Mouse (Mus musculus): ENCODE data around the gene C5ar2.
A peak's percentile ranks its signal among the peaks of the same experiment; 100 is the strongest.
"Not testable (repeated sequence)": the region's sequence is repeated elsewhere in the genome, so short reads cannot be mapped to it uniquely, and the experiment has no call there.

Gene C5ar2

DNA sequence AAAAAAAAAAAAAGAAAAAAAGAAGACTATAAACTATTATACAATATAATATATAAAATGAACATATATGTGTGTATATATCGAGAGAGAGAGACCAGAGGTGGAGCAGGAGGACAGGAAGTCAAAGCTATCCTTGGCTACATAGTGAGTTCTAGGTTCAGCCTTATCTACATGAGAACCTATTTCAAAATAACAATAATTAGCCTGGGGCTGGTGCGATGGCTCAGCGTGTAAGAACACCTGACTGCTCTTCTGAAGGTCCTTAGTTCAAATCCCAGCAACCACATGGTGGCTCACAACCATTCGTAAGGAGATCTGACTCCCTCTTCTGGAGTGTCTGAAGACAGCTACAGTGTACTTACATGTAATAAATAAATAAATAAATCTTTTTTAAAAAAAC is 12.0 kb upstream of the C5ar2 start:
- DNase-seq, result not testable (repeated sequence)

DNA sequence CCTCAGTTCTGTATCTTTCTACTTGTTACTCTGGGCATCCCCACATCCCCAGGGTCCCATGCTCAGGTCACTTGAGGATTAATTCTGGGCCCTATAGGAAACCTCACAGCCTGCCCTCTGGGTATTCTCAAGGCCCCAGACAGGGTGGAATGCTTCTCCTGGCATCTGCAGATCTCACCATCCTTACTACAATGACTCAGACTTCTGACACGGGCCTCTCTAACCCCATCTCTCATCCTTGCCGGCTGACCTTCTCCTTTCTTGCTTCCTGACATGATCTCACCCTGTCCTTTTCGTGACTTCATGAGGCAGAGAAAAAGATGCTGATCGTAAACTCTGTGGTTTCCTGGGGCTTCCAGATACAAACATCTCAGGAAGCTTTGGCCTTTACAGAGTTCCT is 10.2 kb upstream of the C5ar2 start:
- no peak for DNase-seq

DNA sequence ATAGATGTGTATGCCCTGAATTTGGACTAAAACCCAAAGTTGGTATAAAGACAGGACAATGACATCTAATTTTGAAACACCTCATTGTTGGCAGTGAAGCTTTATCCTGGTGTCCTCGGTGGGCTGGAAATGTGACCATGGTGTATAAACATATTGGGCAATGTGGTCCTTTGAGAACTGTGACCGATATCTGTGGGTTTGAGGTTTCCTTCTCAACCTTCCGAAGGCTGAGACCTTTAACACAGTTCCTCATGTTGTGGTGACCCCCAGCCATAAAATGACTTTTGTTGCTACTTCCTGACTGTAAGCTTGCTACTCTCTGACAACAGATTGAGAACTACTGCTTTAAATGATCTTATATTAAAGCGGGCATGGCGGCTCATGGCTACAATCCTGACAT is 6.7 kb upstream of the C5ar2 start:
- DNase-seq, result no peak

DNA sequence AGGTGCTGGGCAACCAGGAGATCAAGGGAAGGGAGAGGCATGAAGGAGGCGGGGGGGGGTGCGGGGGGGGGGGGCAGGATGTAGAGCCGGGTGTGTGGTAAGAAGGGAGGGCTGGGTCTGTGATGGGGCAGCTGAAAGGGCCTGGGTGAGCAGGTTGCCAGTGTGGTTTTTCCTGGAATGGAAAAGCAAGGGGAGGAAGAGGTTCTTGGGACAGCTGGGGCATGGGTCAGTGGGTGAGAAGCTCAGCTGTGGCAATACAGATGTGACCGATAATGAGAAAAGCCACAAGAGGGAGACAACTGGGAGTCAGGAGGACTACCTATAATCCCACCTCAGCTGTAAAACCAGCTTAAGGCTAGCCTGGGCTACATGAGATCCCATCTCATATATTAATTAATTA is 2.0 kb upstream of the C5ar2 start:
- no peak for DNase-seq

DNA sequence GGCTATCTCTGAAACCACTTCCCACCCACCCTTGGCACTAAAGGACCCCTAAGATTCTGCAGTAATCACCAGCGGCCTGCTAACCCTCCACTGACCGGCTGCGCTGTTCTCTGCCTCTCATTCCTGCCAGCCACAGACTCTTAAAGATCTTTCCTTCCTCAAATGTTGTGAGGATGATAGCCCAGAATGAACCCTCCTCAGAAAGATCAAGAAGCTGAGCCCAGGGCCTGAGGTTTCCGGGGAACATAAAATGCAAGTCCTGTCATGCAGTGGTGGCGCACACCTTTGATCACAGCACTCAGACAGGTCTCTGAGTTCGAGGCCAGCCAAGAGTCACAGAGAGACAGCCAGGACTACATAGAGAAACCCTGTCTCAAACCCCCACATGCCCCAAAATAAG is 1.8 kb downstream of the C5ar2 start:
- DNase-seq, result no peak

DNA sequence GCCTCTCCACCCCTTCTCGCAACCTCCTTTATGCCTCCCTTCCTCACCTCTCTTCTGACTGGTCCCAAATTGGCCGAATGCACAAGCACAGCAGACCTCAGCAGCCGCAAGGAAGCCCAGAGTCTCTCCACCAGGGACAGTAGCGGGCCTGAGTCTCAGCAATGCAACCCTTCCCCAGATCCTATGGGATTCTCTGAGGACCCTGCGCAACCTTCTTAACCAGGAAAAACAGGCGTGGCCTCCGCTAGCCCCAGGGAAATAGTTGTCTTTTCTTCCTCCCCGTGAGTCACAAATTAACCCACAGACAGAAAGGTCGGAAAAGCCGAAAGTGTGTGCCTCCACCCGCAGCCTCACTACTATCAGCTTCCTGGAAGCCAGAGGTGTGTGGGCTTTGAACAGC is 2.2 kb downstream of the C5ar2 start:
- DNase-seq, result no peak

DNA sequence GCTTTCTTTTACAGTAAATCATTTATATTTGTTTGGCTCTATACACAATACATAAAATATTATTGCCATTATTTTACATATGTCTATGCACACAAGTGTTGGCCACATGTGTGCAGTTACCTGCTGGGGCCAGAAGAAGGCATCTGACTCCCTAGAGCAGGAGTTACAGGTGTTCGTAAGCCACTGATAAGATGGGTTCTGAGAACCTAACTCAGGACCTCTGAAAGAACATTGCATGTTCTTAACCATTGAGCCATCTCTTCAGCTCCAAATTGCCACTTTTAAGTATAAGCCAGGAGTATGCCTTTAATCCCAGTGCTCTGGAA is 3.0 kb downstream of the C5ar2 start:
- no peak for DNase-seq

DNA sequence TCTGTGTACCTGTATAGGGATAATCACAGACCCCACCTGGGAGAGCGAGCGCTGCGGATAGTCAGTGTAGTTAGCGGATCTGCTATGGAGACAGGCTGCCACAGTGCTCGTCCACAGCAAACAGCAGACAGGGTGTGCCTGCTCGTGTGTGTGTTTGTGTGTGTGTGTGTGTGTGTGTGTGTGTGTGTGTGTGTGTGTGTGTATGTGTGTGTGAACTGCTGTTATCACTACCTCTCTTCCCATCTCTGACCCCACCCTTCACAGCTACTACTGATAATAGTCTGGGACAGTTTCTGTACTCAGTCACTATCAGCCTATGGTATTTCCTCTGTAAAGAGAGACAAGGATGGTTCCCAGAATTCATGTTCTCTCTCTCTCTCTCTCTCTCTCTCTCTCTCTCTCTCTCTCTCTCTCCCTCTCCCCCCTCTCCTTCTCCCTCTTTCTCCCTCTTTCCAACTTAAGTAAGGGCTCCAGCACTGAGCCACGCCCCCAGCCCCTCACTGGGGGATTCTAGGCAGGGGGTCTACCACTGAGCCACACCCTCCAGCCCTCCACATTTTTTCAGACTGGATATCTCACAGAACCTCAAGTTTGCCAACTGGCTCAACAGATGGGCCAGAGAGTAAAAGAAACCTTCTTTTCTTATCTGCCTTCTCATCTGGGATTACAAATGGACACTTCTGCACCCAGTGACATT is 3.5 kb downstream of the C5ar2 start:
- DNase-seq, result no peak

DNA sequence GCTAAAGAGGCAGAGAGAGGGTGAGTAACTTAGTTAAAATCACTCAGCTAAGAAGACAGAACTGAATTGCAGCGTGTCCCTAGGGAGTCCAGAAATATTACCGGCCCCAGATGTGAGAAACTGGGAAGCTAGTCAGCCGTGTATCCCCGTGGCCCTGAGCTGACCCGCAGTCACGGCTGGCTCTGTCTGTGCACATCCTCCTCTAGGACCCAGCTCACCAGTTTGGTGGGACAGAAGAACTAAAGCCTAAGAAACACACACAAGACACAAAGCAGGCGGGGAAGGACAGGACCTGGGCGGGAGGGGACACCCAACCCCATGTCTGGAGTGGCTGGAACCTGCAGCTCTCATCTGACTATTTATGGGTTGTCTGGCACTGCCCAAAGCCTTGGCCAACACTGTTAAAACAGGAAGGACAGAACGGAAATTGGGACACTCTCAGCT is 4.4 kb downstream of the C5ar2 start:
- peak; percentile 54 for DNase-seq

DNA sequence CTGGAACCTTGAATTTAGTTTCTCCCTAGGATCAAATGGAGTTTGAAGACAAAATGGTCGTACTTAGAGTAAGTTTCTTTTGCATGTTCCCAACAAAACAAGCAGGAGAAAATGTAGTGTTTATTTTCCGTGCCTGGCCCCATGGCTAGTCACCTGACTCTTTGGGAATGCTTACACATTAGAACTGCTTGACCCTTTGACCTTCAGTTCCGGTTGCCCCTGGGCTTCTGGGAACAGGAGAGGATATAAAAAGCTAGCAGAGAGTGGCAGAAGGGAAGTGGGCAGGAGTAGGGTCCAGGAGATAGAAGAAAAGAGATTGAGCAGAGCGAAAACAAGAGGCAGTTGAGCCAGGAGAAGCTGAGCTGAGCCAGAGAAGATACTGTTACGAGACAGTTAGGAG is 14.1 kb downstream of the C5ar2 start:
- DNase-seq, result no peak

DNA sequence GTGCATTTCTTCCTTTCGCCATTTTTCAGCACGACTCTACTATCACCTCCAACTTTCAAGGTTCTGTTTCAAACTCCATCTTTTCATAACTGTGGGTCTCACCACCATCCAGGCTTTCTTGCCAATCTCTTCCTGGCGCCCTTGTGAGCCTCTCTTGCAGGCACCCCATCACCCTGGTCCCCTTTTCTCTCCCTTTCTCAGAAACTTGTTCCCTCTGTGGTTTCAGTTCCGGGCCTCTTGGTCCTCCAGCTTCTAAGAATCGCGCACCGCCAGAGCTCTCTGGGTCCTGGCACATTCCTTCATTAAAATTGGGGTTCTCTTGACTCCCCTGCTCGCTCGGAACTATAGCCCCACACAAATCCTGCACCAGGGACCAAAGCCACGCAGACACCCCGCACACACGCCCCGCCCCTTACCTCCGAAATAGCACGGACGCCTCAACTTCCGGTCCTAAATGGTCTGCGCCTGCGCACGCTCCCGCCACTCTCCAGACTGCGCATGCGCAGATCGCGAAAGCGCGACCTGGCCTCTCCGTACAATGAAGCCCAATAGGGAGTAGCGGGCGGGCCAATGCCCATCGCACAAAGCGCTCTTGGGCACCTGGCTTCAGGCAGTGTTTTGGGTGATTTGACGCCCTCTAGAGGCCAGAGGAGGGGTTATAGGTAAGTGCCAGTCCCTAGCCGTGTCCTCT is 22.2 kb downstream of the C5ar2 start, which contains the start of gene Dhx34:
Gene Dhx34, minus strand, starts transcription at position 456 of the 691 bp plus-strand sequence.
- peak; percentile 97 for DNase-seq

DNA sequence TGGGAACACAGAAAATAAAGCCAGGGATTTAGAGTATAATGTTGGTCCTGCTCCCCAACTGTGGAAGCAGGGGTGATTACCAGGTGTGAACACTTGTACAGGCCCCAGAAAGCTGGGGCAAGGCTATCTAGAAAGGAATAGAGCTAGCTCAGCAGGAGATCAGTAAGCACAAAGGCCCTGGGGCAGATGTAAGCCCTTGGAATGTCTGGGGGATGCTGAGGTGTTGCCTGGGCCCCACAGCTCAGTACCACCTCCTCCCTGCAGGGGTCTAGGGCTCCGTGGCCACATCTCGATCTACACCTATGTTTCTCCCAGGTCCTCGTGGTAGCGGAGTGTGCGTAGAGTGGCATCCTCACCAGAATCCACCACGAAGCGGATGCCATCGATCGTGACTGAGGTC is 30.0 kb downstream of the C5ar2 start:
- DNase-seq, result no peak

DNA sequence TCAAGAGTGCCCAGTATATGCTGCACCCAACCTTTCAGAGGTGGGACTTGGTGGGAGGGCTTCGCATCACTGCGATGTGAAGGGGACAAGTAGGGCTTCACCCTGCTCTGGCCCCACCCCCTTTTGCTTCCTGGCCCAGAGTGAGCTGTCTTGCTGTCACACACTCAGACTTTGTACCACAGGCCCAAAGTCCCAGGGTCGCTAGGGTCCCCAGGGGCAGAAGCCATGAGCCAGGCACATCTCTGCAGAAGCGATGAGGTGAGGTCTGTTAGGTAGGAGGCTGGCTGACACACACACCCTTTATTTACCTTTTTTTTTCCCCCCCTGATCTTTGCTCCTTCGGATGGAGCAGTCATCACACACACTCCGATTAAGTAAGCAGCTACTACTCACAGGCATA is 30.8 kb downstream of the C5ar2 start:
- DNase-seq, result no peak

DNA sequence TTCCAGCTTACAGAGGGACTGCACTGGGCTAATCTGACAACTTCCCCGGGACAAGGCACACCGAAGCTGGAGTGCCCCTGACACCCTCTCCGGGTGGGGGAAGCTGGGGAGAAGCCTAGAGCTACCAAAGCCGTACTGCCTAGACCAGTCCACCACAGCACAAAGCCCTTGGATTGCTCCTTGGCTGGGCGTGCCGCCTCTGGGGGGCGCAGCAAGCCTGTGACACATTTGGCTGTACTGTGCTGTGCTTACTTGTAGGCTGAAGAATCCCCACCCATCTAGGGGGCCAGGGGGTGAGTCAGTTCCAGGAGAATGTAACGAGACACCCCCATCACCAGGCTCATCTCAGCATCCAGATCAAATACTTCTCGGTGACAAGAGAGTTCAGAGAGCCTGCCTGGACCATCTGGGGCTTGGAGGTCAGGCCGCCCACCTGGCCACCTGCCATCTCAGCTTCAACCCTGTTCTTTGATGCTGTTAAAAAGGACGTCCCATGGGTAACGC is 33.0 kb downstream of the C5ar2 start:
- no peak for DNase-seq

DNA sequence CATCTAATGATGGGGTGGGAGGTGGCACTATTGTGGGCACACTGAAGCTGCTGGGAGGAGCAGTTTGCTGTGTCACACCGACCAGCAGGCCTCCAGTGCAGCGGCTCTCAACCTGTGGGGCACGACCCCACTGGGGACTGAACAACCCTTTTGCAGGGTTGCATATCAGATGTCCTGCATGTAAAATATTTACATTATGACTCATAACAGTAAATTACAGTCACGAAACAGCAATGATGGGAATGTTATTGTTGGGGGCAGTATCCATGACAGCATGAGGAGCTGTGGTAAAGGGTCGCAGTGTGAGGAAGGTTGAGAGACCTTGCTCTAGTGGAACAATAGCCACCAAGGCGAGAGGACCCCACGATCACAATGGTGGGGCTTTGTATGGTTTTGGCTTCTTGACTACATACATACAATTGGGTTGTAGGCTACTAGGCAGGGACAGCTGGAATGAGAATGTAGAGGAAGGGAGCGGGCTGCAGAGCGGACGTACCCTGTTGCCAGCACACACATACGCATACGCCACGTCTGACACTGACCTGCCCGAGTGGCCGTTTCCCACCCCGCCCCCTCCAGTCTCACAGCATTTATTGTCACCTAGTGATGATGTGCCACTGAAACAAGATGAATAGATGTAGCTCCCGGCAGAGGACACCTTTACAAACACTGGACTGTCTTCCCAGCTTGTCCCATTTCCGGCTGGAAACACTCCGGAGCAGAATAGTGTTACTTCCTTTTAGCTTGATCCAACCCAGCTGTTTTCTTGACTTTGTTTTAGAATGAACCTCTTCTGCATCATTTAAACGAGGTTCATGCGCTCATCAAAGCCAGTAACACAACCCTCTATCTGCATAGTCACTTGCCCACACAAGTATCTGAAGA is 34.9 kb downstream of the C5ar2 start:
- DNase-seq, result no peak

DNA sequence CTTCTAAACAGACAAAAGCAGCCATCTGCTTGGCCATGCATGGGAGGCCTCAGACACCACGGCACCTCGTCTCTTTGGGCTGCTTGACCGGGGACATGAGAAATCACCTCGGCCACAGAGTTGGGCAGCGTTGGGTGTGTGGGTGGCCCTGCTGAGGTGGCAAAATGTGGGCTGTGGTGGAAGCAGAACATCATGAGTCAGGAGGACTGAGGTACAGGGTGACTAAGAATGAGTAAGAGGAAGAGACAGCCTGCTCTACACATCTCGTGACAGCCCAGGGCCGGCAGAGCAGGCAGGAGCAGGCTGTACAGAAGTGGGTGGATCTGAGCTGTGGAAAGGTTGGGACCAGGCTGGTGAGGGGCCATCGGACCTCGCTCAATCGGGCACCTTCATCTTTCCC is 36.5 kb downstream of the C5ar2 start:
- no peak for DNase-seq

DNA sequence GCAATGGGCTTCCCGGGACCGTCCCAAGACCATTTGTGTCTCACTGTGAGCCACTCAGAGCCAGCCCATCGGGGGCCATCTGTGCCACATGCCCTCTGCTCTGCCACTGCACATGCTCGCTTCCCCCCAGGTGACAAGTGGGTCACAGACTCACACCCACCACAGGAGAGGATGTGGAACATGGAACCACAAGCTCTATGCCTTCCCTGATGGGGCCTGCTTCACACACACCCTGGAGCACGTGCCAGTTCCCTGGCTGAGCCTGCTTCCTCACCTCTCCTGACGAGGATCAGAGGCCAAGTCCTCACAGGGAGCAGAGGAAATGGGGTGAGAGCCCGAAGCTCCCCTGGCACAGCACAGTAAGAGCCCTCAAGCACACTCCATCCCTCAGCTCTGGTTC is 36.9 kb downstream of the C5ar2 start:
- no peak for DNase-seq

DNA sequence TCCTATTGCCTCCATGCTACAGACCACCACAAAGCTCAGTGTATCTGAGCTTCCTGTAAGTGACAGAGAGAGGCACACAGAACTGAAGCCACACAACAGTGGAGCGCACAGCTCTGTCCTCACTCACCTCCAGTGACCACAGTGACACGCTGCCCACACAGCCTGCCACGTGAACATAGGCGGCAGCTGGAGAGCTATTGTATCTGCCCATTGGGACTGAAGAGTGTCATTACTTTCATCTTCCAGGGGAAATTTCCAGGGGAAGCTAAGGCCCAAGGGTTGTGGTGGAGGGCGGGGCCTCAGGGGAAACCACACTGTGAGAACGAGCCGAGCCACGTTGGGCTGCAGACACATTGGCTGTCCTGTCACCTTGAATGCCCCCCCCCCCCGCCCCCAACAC is 39.2 kb downstream of the C5ar2 start:
- no peak for DNase-seq

DNA sequence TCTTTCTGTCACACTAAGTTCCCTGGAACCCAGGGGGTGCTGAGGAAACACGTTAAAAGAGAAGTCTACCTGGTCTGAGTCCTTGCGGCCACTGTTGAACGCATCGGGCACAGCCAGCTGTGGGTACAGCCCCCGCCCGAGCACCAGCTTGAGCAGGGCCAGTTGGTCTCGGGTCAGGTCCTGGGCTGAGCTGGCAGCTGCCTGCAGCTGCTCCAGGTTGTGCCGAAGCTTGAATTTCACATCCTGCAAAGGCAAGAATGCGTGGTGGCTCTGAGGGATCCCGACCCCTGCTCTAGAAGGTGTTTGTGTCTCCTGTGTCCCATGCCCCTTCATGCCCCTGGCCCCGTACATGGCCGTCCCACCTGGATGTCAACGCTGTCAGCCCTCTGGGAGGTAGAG is 40.5 kb downstream of the C5ar2 start:
- DNase-seq, result no peak

DNA sequence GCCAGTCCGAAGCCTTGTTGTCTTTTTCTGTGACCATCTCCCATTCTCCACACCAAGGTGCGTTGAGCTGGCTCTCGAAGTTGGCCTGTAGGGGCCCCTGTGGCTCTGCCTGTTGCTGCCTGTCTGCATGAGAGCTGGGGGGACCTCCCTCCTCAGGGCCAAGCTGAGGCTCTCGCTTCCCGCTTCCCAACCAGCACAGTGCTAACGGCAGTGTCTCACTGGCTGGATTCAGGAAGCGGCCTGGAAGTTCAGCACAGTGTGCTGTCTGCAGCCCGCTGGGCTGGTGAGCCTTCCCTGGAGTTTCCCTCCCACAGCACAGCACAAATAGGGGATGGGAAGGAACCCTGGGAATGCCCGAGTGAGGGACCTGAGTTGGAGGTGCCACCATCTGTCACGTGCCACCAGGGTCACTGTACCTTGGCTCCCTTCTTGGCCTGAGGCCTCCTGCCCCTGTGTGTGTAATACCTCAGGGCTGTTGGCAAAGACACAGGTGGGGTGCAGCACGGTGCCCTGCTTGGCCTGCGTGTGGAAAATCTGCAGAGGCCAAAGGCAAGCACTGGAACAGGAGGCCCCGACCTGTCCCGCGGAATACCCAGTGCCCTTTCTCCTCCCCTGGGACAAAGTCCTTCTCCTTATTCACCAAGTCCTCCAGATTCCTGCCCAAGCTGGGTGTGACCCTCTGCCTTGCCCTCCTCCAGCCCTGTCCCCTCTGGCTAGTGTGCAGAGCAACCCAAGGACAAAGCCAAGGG is 41.0 kb downstream of the C5ar2 start:
- DNase-seq, result no peak

DNA sequence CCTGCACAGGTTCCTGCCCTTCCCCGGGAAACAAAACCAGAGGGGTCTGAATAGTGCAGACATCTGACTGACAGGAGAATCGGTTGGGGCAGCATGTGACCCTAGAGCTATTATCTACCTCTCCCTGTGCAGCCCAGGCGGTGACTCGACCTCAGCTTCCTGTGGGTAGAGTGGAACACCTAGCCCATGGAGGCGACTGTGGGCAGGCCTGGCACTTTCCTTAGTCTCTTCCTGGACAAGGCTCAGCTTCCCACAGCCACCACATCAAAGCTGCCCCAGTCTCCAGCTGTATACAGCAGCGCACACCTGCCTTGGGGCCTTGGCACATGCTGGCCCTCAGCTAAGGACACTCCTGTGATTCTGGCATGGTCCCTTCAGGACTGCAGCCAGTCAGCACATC is 42.8 kb downstream of the C5ar2 start:
- no peak for DNase-seq

DNA sequence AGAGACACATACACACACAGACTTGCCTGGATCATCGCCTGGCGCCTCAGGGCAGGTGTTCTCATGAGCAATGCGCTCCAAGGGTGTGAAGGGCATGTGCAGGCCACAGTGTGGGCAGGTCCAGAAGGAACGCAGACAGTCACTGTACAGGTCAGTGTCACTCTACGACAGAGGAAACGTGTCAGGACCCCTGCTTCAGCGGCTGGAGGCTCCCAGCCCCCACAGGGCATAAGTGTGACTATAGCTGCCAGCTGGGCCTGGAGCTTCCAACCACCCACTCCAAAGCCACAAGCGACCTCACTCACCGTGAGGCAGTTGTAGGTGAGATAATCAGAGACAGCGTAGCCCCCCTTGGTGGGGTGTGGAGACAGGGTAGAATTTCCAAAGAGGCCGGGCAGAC is 45.4 kb downstream of the C5ar2 start:
- DNase-seq, result no peak

DNA sequence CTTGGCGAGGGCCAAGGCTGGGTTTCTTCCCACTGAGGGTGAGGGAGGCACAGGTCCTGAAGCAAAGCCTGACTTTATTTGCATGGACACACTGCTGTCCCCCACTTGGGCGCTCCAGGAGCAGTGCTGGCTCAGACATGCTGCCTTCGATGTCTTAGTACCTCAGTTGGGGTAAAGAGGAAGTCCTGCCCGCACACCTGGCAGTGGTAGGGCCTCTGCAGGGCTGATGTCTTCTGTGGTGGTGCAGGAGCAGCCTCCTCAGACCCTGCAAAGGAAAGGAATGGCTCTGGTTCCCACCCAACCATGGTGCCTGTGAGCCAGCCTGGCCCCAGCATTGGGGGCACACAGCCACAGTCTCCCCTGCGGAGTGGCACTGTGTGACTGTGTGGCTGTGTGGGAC is 46.8 kb downstream of the C5ar2 start:
- DNase-seq, result no peak
